ENCODE assay signal across 9 mouse cellular contexts in genomic region chr13:104074731-104075130, GRCm38 (mm10). TPM values are rescaled to one million over a fixed set of nuclear protein-coding genes. Genes with fewer than 3 reads are reported as not detected.
A peak's percentile ranks its signal among the peaks of the same experiment; 100 is the strongest.
DNase-seq lines count a peak whose midpoint lies in the region; ATAC-seq lines count a peak whose summit lies in the region.
"Had no signal": no experiment of that assay in that cellular context is flagged by ENCODE, and none has a peak within 500 bp of the region (broad histone marks: within the 10 kb centered on the region; RNA-seq: fewer than 3 reads in every experiment).

No protein-coding gene starts in this region.

- no peak overlapping the region for H3K4me2 ChIP-seq in intestine, embryonic 16.5 days (ENCODE audit: low read depth, low read length)
- H3K4me2 ChIP-seq in lung, embryonic 16.5 days (ENCODE audit: low read depth, low read length): 0 out of 2 replicates have a peak overlapping the region, but pooled peaks have one; percentile 29
- H3K4me2 ChIP-seq in midbrain, embryonic 13.5 days (replicated peaks): no peak overlapping the region
- H3K4me2 ChIP-seq: neural tube, embryonic 12.5 days had no signal

- no peaks in the 10 kb centered on the region for H3K27me3 ChIP-seq in intestine, embryonic 16.5 days (replicated peaks; ENCODE audit: control insufficient read depth, insufficient read depth, low read length)
- no peaks in the 10 kb centered on the region for H3K27me3 ChIP-seq in lung, embryonic 16.5 days (ENCODE audit: control insufficient read depth, insufficient read depth, low read depth, low read length)
- no peaks in the 10 kb centered on the region for H3K27me3 ChIP-seq in midbrain, embryonic 13.5 days
- H3K27me3 ChIP-seq: neural tube, embryonic 12.5 days had no signal

- 66% methylated on average over 10 of the region's 10 CpGs for WGBS in intestine, embryonic 16.5 days
- 33% methylated on average over 10 of the region's 10 CpGs for WGBS in lung, embryonic 16.5 days
- 86% methylated on average over 10 of the region's 10 CpGs for WGBS in midbrain, embryonic 13.5 days

- no peak overlapping the region for H3K27ac ChIP-seq in intestine, embryonic 16.5 days (ENCODE audit: low read length)
- H3K27ac ChIP-seq in lung, embryonic 16.5 days (ENCODE audit: low read length): no peak overlapping the region; the same call in 1 of the 2 replicates
- no peak overlapping the region for H3K27ac ChIP-seq in midbrain, embryonic 13.5 days
- H3K27ac ChIP-seq: neural tube, embryonic 12.5 days had no signal

- 0 out of 2 replicates have a peak, but pooled peaks have one; percentile 20 for ATAC-seq in erythroblast, adult 5-6 weeks (replicated peaks; ENCODE audit: low FRiP score, poor library complexity, severe bottlenecking)
- ATAC-seq in intestine, embryonic 16.5 days: peak; percentile 74
- ATAC-seq in lung, embryonic 16.5 days (ENCODE audit: low read depth): peak; percentile 92
- ATAC-seq in midbrain, embryonic 13.5 days: no peak

- no peaks in the 10 kb centered on the region for H3K4me1 ChIP-seq in intestine, embryonic 16.5 days (ENCODE audit: control insufficient read depth, insufficient read depth, low read length)
- H3K4me1 ChIP-seq in lung, embryonic 16.5 days (replicated peaks; ENCODE audit: control insufficient read depth, insufficient read depth, low read length): peaks cover 7% of the 10 kb centered on the region; the same call in 1 of the 2 replicates
- H3K4me1 ChIP-seq in midbrain, embryonic 13.5 days (replicated peaks): no peaks in the 10 kb centered on the region
- H3K4me1 ChIP-seq: neural tube, embryonic 12.5 days had no signal

- H3K9ac ChIP-seq in intestine, embryonic 16.5 days (ENCODE audit: low read depth, low read length): no peak overlapping the region
- no peak overlapping the region for H3K9ac ChIP-seq in lung, embryonic 16.5 days (ENCODE audit: low read length)
- H3K9ac ChIP-seq in midbrain, embryonic 13.5 days (replicated peaks): no peak overlapping the region
- H3K9ac ChIP-seq: neural tube, embryonic 12.5 days had no signal

- DNase-seq in Muller cell, postnatal 12 days (ENCODE audit: inconsistent ontology term): peak; percentile 26
- DNase-seq in frontal cortex, postnatal 14 days (ENCODE audit: low spot score in 2 of 2): no peak
- DNase-seq in embryo, embryonic 10.5 days (ENCODE audit: low spot score): no peak
- no peak for DNase-seq in embryo, embryonic 9.5 days (ENCODE audit: extremely low spot score)

- no peaks in the 10 kb centered on the region for H3K9me3 ChIP-seq in intestine, embryonic 16.5 days (ENCODE audit: control insufficient read depth, low read length)
- no peaks in the 10 kb centered on the region for H3K9me3 ChIP-seq in lung, embryonic 16.5 days (ENCODE audit: control insufficient read depth, low read length)
- H3K9me3 ChIP-seq in midbrain, embryonic 13.5 days: no peaks in the 10 kb centered on the region
- H3K9me3 ChIP-seq: neural tube, embryonic 12.5 days had no signal

- H3K36me3 ChIP-seq in intestine, embryonic 16.5 days (ENCODE audit: control insufficient read depth, insufficient read depth, low read length): no peaks in the 10 kb centered on the region
- no peaks in the 10 kb centered on the region; the same call in 1 of the 2 replicates for H3K36me3 ChIP-seq in lung, embryonic 16.5 days (ENCODE audit: control insufficient read depth, insufficient read depth, low read length)
- peaks cover 18% of the 10 kb centered on the region for H3K36me3 ChIP-seq in midbrain, embryonic 13.5 days
- H3K36me3 ChIP-seq: neural tube, embryonic 12.5 days had no signal

- H3K4me3 ChIP-seq in intestine, embryonic 16.5 days (ENCODE audit: low read length): no peak overlapping the region
- H3K4me3 ChIP-seq in lung, embryonic 16.5 days (ENCODE audit: low read length): no peak overlapping the region
- no peak overlapping the region for H3K4me3 ChIP-seq in midbrain, embryonic 13.5 days (replicated peaks)
- H3K4me3 ChIP-seq: neural tube, embryonic 12.5 days had no signal

RNA-seq across cellular contexts. Expression of gene Nln, which starts 34.7 kb away (rescaled TPM):
- total RNA-seq in erythroblast, adult 5-6 weeks (2015; ENCODE audit: low replicate concordance): 9.2 and 20.9 TPM in 2 replicates
- 4.8 and 6.1 TPM in 2 replicates for total RNA-seq in erythroblast, adult 5-6 weeks (2017; ENCODE audit: low replicate concordance)
- 18.7 and 19.9 TPM in 2 replicates for polyA plus RNA-seq in intestine, embryonic 16.5 days (2015; fragmentation: Nextera tagmentation; extraction: Ambion mirVana)
- 18.1 and 22.1 TPM in 2 replicates for polyA plus RNA-seq in lung, embryonic 16.5 days (2015; fragmentation: Nextera tagmentation; extraction: Ambion mirVana)
- polyA plus RNA-seq in midbrain, embryonic 13.5 days (2015; fragmentation: Nextera tagmentation; extraction: Ambion mirVana): 40.6 and 42.1 TPM in 2 replicates

RNA-seq across cellular contexts. Expression of gene Sgtb, which starts 34.8 kb away (rescaled TPM):
- not detected in 2 replicates for total RNA-seq in erythroblast, adult 5-6 weeks (2015; ENCODE audit: low replicate concordance)
- not detected in 2 replicates for total RNA-seq in erythroblast, adult 5-6 weeks (2017; ENCODE audit: low replicate concordance)
- polyA plus RNA-seq in intestine, embryonic 16.5 days (2015; fragmentation: Nextera tagmentation; extraction: Ambion mirVana): 3.0 and 3.3 TPM in 2 replicates
- polyA plus RNA-seq in lung, embryonic 16.5 days (2015; fragmentation: Nextera tagmentation; extraction: Ambion mirVana): 5.7 and 6.3 TPM in 2 replicates
- polyA plus RNA-seq in midbrain, embryonic 13.5 days (2015; fragmentation: Nextera tagmentation; extraction: Ambion mirVana): 29.2 and 30.7 TPM in 2 replicates
